Mouse (Mus musculus): ENCODE measurements at regions not wholly inside any gene's neighbourhood (a gene's known extent, or its start where the extent isn't known, plus 50 kb on each side); places are given as distances from the start of the nearest gene placed in this dataset.
A peak's percentile ranks its signal among the peaks of the same experiment; 100 is the strongest.

DNA sequence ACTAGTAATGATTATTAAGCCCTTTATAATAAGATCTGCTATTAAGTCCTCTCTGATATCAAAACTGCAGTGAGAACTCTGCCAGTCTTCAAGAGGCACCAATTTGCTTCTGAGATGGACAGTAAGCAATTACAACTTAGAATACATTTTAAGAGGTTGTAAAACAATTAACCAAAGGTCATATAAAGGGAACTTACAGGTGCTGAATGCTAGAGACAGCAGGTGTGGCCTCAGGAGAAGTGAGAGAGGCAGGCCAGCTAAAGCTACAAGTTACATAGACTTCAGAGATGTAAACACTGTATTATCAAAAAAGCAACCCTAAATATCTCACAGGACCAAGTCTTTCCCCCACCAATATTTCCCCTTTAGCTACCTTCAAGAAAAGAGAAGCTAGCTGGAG, 315.7 kb downstream of the Slco4c1 start:
- Histone ChIP-seq H3K79me2 (ENCODE audit: control insufficient read depth, insufficient read depth) (no peaks in the 10 kb centered on the region), H3K27me3 (ENCODE audit: control insufficient read depth, insufficient read depth, insufficient read length) (no peaks in the 10 kb centered on the region), H3ac (ENCODE audit: control insufficient read depth, insufficient read length) (no peak overlapping the region), H3K4me2 (ENCODE audit: low read depth) (no peak overlapping the region), H3K4me3 (no peak overlapping the region), H3K36me3 (ENCODE audit: control insufficient read depth, insufficient read depth) (no peaks in the 10 kb centered on the region)
- no peak for TF ChIP-seq REST (IDR thresholded peaks at IDR 0.05; ENCODE audit: insufficient read depth, insufficient read length)
- TF ChIP-seq CEBPB (IDR thresholded peaks at IDR 0.05; ENCODE audit: insufficient read depth, poor library complexity, severe bottlenecking): no peak
- no peak for TF ChIP-seq POLR2A (IDR thresholded peaks at IDR 0.05; ENCODE audit: insufficient read length, low read depth)
- TF ChIP-seq E2F4 (IDR thresholded peaks at IDR 0.05; ENCODE audit: insufficient read depth): no peak
- no peak for TF ChIP-seq USF1 (IDR thresholded peaks at IDR 0.05; ENCODE audit: low read depth)
- TF ChIP-seq TCF12 (IDR thresholded peaks at IDR 0.05; ENCODE audit: insufficient read depth, poor library complexity, severe bottlenecking): no peak
- TF ChIP-seq TCF3 (IDR thresholded peaks at IDR 0.05; ENCODE audit: insufficient read length, low read depth): no peak
- TF ChIP-seq MYOD1 (IDR thresholded peaks at IDR 0.05; ENCODE audit: control insufficient read depth in 1 of 3, insufficient read length in 2 of 3, low read depth in 2 of 3): no peak
- TF ChIP-seq SRF (IDR thresholded peaks at IDR 0.05; ENCODE audit: control insufficient read depth, insufficient read length, low read depth): no peak
- no peak for TF ChIP-seq POLR2AphosphoS2 (IDR thresholded peaks at IDR 0.05; ENCODE audit: insufficient read length, low read depth)
- no peak for TF ChIP-seq MYOG (IDR thresholded peaks at IDR 0.05; ENCODE audit: control insufficient read depth in 1 of 3, insufficient read depth in 1 of 3, insufficient read length in 2 of 3, low read depth in 2 of 3)
- no peak for TF ChIP-seq MAX (IDR thresholded peaks at IDR 0.05; ENCODE audit: low read depth)

DNA sequence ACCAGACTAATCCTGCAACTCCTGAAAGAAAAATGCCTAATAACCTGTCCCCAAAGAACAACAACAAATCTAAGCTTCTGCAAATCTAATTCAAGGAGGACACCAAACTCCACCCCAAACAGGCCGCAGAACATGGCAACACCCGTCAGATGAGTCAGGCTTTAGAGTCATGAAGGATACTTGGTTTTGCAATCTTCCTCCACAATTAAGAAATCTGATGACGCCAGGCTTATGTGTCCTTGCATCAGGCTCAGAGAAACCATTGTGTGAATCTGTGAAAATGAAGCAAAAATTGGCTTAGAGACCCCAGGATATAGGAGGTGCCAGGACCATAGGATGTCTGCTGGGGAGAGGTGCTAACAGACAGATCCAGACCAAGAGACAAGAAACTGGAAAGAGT, 352.6 kb downstream of the Slco4c1 start:
- no peak overlapping the region for H3K4me3 ChIP-seq
- no peak overlapping the region for H3K4me2 ChIP-seq (ENCODE audit: low read depth)
- H3K79me2 ChIP-seq (ENCODE audit: control insufficient read depth, insufficient read depth): no peaks in the 10 kb centered on the region
- H3K27me3 ChIP-seq (ENCODE audit: control insufficient read depth, insufficient read depth, insufficient read length): no peaks in the 10 kb centered on the region
- peak; percentile 96 for TF ChIP-seq CEBPB (IDR thresholded peaks at IDR 0.05; ENCODE audit: insufficient read depth, poor library complexity, severe bottlenecking)
- no peak for TF ChIP-seq TCF12 (IDR thresholded peaks at IDR 0.05; ENCODE audit: insufficient read depth, poor library complexity, severe bottlenecking)
- no peaks in the 10 kb centered on the region for H3K36me3 ChIP-seq (ENCODE audit: control insufficient read depth, insufficient read depth)
- no peak overlapping the region for H3ac ChIP-seq (ENCODE audit: control insufficient read depth, insufficient read length)

DNA sequence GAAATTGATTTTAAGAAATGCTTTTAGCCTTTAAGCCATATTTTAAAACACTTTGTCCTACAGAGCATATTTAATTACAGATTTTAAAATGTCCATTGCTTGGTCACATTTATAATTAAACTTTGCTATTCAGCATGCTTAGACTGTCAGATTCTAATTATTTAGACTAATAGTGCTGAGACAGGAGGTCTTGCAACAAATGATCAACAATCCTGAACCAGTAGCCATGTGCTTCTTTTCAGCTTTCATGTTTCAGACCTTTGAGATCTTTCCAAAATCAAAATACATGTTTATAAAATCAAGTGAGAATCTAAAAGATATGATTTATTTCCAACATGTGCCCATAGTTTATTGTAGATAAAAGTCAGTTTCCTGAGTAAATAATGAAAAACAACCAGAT, 371.0 kb downstream of the Slco4c1 start:
- H3K4me2 ChIP-seq (ENCODE audit: low read depth): no peak overlapping the region
- no peaks in the 10 kb centered on the region for H3K27me3 ChIP-seq (ENCODE audit: control insufficient read depth, insufficient read depth, insufficient read length)
- TF ChIP-seq E2F4 (IDR thresholded peaks at IDR 0.05; ENCODE audit: insufficient read depth) (no peak), SRF (IDR thresholded peaks at IDR 0.05; ENCODE audit: control insufficient read depth, insufficient read length, low read depth) (no peak), CEBPB (IDR thresholded peaks at IDR 0.05; ENCODE audit: insufficient read depth, poor library complexity, severe bottlenecking) (no peak), REST (IDR thresholded peaks at IDR 0.05; ENCODE audit: insufficient read depth, insufficient read length) (no peak)
- no peak overlapping the region for H3K4me3 ChIP-seq
- no peak overlapping the region for H3ac ChIP-seq (ENCODE audit: control insufficient read depth, insufficient read length)
- H3K79me2 ChIP-seq (ENCODE audit: control insufficient read depth, insufficient read depth): no peaks in the 10 kb centered on the region
- no peaks in the 10 kb centered on the region for H3K36me3 ChIP-seq (ENCODE audit: control insufficient read depth, insufficient read depth)

DNA sequence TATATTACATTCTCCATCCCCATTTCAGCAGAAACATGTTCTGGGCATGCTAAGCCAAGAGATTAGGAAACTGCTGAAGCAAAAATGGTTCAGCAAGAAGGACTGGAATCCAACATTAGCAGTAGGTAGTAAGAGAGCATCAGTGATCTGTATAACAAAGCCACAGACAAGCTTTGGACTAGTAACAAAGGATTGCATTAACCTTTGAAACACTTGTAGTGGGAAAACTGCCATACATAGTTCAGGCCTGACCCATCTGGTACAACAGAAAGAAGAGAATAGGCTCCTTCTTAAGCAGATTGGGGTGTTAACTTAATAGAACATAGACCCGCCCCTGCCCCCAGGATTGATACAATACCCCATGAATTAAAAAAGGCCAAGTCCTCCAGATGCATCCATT, 389.2 kb downstream of the Slco4c1 start:
- H3K27me3 ChIP-seq (ENCODE audit: control insufficient read depth, insufficient read depth, insufficient read length): no peaks in the 10 kb centered on the region
- no peaks in the 10 kb centered on the region for H3K36me3 ChIP-seq (ENCODE audit: control insufficient read depth, insufficient read depth)
- no peaks in the 10 kb centered on the region for H3K79me2 ChIP-seq (ENCODE audit: control insufficient read depth, insufficient read depth)
- no peak overlapping the region for H3ac ChIP-seq (ENCODE audit: control insufficient read depth, insufficient read length)
- H3K4me2 ChIP-seq (ENCODE audit: low read depth): no peak overlapping the region
- H3K4me3 ChIP-seq: no peak overlapping the region
- TF ChIP-seq SRF (IDR thresholded peaks at IDR 0.05; ENCODE audit: control insufficient read depth, insufficient read length, low read depth) (no peak), TCF12 (IDR thresholded peaks at IDR 0.05; ENCODE audit: insufficient read depth, poor library complexity, severe bottlenecking) (no peak), CEBPB (IDR thresholded peaks at IDR 0.05; ENCODE audit: insufficient read depth, poor library complexity, severe bottlenecking) (no peak), TCF3 (IDR thresholded peaks at IDR 0.05; ENCODE audit: insufficient read length, low read depth) (no peak)

DNA sequence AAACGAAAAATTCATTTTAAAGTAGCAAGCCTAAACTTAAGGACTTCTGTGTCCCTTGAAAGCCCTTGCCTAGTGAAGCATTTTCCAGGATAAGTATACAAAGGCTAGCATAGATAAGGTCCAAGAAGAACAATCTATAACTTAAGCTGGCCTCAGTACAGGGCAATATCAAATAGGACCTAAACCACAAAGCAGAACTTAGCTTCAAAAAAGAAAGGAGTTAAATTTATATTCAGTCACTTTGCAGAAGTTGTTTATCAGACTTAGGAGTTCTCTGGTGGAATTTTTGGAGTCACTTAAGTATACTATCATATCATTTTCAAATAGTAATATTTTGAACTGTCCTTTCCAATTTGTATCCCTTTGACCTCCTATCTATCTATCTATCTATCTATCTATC, 421.1 kb downstream of the Slco4c1 start:
- TF ChIP-seq CEBPB (IDR thresholded peaks at IDR 0.05; ENCODE audit: insufficient read depth, poor library complexity, severe bottlenecking): no peak
- no peak for TF ChIP-seq MYOD1 (IDR thresholded peaks at IDR 0.05; ENCODE audit: control insufficient read depth in 1 of 3, insufficient read length in 2 of 3, low read depth in 2 of 3)
- TF ChIP-seq REST (IDR thresholded peaks at IDR 0.05; ENCODE audit: insufficient read depth, insufficient read length): no peak
- TF ChIP-seq MYOG (IDR thresholded peaks at IDR 0.05; ENCODE audit: control insufficient read depth in 1 of 3, insufficient read depth in 1 of 3, insufficient read length in 2 of 3, low read depth in 2 of 3): no peak
- TF ChIP-seq MAX (IDR thresholded peaks at IDR 0.05; ENCODE audit: low read depth): no peak
- TF ChIP-seq POLR2A (IDR thresholded peaks at IDR 0.05; ENCODE audit: insufficient read length, low read depth): no peak
- no peak for TF ChIP-seq E2F4 (IDR thresholded peaks at IDR 0.05; ENCODE audit: insufficient read depth)
- no peak for TF ChIP-seq SRF (IDR thresholded peaks at IDR 0.05; ENCODE audit: control insufficient read depth, insufficient read length, low read depth)
- TF ChIP-seq POLR2AphosphoS2 (IDR thresholded peaks at IDR 0.05; ENCODE audit: insufficient read length, low read depth): no peak
- no peak for TF ChIP-seq TCF12 (IDR thresholded peaks at IDR 0.05; ENCODE audit: insufficient read depth, poor library complexity, severe bottlenecking)
- no peak for TF ChIP-seq USF1 (IDR thresholded peaks at IDR 0.05; ENCODE audit: low read depth)
- no peak for TF ChIP-seq TCF3 (IDR thresholded peaks at IDR 0.05; ENCODE audit: insufficient read length, low read depth)
- Histone ChIP-seq H3K27me3 (ENCODE audit: control insufficient read depth, insufficient read depth, insufficient read length) (no peaks in the 10 kb centered on the region), H3K79me2 (ENCODE audit: control insufficient read depth, insufficient read depth) (no peaks in the 10 kb centered on the region), H3K36me3 (ENCODE audit: control insufficient read depth, insufficient read depth) (no peaks in the 10 kb centered on the region), H3K4me3 (no peak overlapping the region), H3K4me2 (ENCODE audit: low read depth) (no peak overlapping the region), H3ac (ENCODE audit: control insufficient read depth, insufficient read length) (no peak overlapping the region)
